Mouse (Mus musculus) G1E (cell line): ENCODE measurements around the gene Tas2r136. TPM values are rescaled to one million over a fixed set of nuclear protein-coding genes. Genes with fewer than 3 reads are reported as not detected.

Experiments
- ATAC-seq: 2 replicates; pipeline ENCODE4 v1.8.0; 2016; ENCODE audit warnings: mild to moderate bottlenecking; ENCODE audit not compliant: insufficient number of reproducible peaks, poor library complexity, low FRiP score, severe bottlenecking; ENCODE audit errors: extremely low read depth
- DNase-seq: peaks from one replicate; pipeline ENCODE4 v3.0.0; 2012; ENCODE audit warnings: low spot score
- H3K27me3 ChIP-seq: 2 replicates; pipeline ENCODE4 v1.6.1; 2012; ENCODE audit warnings: mild to moderate bottlenecking, low read length, inconsistent platforms; ENCODE audit not compliant: insufficient read depth
- H3K36me3 ChIP-seq: replicated peaks from 2 replicates; pipeline ENCODE3; 2012; ENCODE audit warnings: mild to moderate bottlenecking, inconsistent platforms
- H3K4me1 ChIP-seq: 2 replicates; pipeline ENCODE4 v1.6.1; 2012; ENCODE audit warnings: low read depth, low read length, inconsistent platforms, mixed read lengths; ENCODE audit not compliant: insufficient read depth
- H3K4me3 ChIP-seq: 2 replicates; pipeline ENCODE4 v1.5.1; 2012; ENCODE audit warnings: low read depth, mild to moderate bottlenecking, inconsistent platforms, low read length, moderate library complexity, mixed read lengths
- H3K9me3 ChIP-seq: replicated peaks from 2 replicates; pipeline ENCODE4 v1.6.1; 2012; ENCODE audit warnings: inconsistent platforms
- CTCF ChIP-seq: IDR thresholded peaks from 2 replicates; pipeline ENCODE4 v1.5.1; 2012; ENCODE audit warnings: low read depth, low read length, inconsistent platforms, mixed read lengths
- GATA1 ChIP-seq: IDR thresholded peaks from 2 replicates; pipeline ENCODE4 v1.6.1; 2012; ENCODE audit warnings: borderline replicate concordance, low read length, inconsistent platforms, mixed read lengths
- GATA2 ChIP-seq: IDR thresholded peaks from 2 replicates; pipeline ENCODE4 v1.6.1; 2012; ENCODE audit warnings: low read depth, low read length, inconsistent platforms, borderline replicate concordance
- POLR2AphosphoS5 ChIP-seq: IDR thresholded peaks from 2 replicates; pipeline ENCODE4 v1.6.1; 2012; ENCODE audit warnings: low read depth, low read length, inconsistent platforms; ENCODE audit not compliant: insufficient replicate concordance
- TAL1 ChIP-seq: conservative IDR thresholded peaks from 2 replicates; pipeline ENCODE4 v1.6.1; 2012; ENCODE audit warnings: low read depth, low read length, inconsistent platforms, mixed read lengths
- polyA plus RNA-seq: library from polyadenylated mRNA; stranded (reverse); fragments of >175 nt; gene quantifications from 2 replicates; pipeline ENCODE4 v1.2.3, GENCODE M21; 2012
- total RNA-seq, 2 experiments: library from RNA; stranded (forward) in 1 of 2; stranded (reverse) in 1 of 2; fragments of 200-1000 nt in 1 of 2; fragments of >200 nt in 1 of 2; fragmentation: Nextera tagmentation in 1 of 2; gene quantifications; 2 replicates each; pipeline ENCODE4 v1.2.3; 2014 to 2017

Tas2r136 gene
- total RNA-seq (2014; fragmentation: Nextera tagmentation) (not detected in 2 replicates), total RNA-seq (2017) (0.11 TPM in 1 of 2 replicates, not detected in the other), polyA plus RNA-seq (not detected in 2 replicates)

DNA sequence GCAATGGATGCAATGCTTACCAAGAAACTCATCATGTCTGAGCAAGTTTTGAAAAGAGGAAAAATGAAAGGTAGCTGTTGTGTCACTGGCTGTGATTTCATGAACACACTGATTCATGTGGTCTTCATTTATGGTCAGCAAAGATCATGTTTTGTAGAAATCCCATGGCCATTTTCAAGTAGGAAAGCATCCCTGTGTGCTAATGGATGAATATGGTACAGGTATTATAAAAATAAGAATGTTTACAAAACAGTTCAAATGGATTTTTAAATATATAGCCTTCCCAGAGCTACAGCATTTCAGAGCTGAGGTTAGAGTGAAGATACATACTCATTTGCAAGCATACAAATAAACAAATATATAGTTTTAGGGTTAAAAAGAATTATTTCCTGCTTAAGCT, at the start of gene Tas2r136:
Tas2r136 (minus strand) TSS at position 101 of the 400 bp plus-strand sequence.
- DNase-seq (no peak), ATAC-seq (no peak)
- Histone ChIP-seq H3K4me1 (no peaks in the 10 kb centered on the region), H3K36me3 (no peaks in the 10 kb centered on the region), H3K9me3 (no peaks in the 10 kb centered on the region), H3K27me3 (no peaks in the 10 kb centered on the region), H3K4me3 (no peak within 1 kb of the TSS)
- no peak for TF ChIP-seq CTCF
- no peak for TF ChIP-seq POLR2AphosphoS5
- no peak for TF ChIP-seq GATA2
- no peak for TF ChIP-seq TAL1
- no peak for TF ChIP-seq GATA1

DNA sequence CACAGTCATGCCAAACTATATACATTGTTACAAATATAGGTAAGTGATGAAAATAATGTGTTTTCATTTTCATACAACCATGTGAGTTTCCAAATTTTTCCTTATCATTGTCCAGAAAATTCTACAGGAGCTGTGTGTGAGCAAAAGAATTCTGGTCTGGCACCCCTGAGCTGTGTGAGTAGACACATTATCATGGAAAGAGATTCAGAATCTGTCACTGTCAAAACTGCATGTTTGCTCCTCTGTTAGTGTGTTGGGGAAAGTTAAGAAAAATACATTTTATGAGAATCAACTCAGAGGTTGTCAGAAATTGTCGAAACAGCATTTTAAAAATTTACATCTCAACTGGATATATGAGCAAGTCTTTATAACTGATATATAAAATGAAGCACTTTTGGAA, 24.6 kb upstream of the Tas2r136 start, which contains the start of gene Tas2r117:
Tas2r117 (plus strand) TSS at position 301 of the 400 bp plus-strand sequence.
- Histone ChIP-seq H3K36me3 (no peaks in the 10 kb centered on the region), H3K4me1 (no peaks in the 10 kb centered on the region), H3K4me3 (no peak within 1 kb of the TSS), H3K9me3 (0 out of 2 replicates have a peak, but pooled peaks cover under 1% of the 10 kb centered on the region), H3K27me3 (no peaks in the 10 kb centered on the region)
- TF ChIP-seq POLR2AphosphoS5 (no peak), CTCF (no peak), GATA1 (no peak), GATA2 (no peak), TAL1 (no peak)
- ATAC-seq (no peak), DNase-seq (no peak)

GRCm38 (mm10) chr6:132795393-132795792, 17.4 kb upstream of the Tas2r136 start:
- DNase-seq (no peak), ATAC-seq (no peak)
- no peak overlapping the region for H3K4me3 ChIP-seq
- no peak for TF ChIP-seq POLR2AphosphoS5
- no peak for TF ChIP-seq GATA1
- no peak for TF ChIP-seq TAL1
- no peak for TF ChIP-seq GATA2
- no peak for TF ChIP-seq CTCF
- H3K36me3 ChIP-seq: no peaks in the 10 kb centered on the region
- H3K4me1 ChIP-seq: no peaks in the 10 kb centered on the region
- H3K27me3 ChIP-seq: no peaks in the 10 kb centered on the region
- H3K9me3 ChIP-seq: peaks cover 14% of the 10 kb centered on the region

DNA sequence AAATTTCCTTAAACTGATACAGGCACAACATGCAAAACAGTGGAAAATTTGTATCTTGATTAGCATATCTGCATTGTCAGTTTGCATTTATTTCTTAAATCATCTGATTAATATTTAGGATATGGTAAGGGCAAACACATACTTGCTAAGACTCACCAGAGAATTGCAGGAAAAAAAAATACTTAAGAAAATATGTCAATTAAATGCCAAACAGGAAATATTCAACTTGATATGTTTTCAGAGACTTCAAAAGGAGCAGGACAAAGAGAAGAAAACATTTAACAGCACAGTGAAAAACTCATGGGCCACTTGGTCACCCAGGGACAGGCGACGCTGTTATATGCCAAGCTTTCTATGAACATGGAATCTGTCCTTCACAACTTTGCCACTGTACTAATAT, 16.1 kb downstream of the Tas2r136 start, which contains the start of gene Tas2r102:
Tas2r102 (plus strand) TSS at position 301 of the 400 bp plus-strand sequence.
- H3K27me3 ChIP-seq: no peaks in the 10 kb centered on the region
- no peak for TF ChIP-seq GATA2
- no peak for TF ChIP-seq TAL1
- no peak for TF ChIP-seq CTCF
- TF ChIP-seq POLR2AphosphoS5: no peak
- no peak for TF ChIP-seq GATA1
- no peak within 1 kb of the TSS for H3K4me3 ChIP-seq
- no peaks in the 10 kb centered on the region for H3K36me3 ChIP-seq
- H3K9me3 ChIP-seq: peaks cover 4% of the 10 kb centered on the region; the same call in 1 of the 2 replicates
- no peaks in the 10 kb centered on the region for H3K4me1 ChIP-seq
- ATAC-seq (no peak), DNase-seq (no peak)

GRCm38 (mm10) chr6:132754430-132754829, 23.5 kb downstream of the Tas2r136 start, which contains the start of gene Tas2r124:
Gene Tas2r124, plus strand, starts transcription at chr6:132754730.
- H3K27me3 ChIP-seq: no peaks in the 10 kb centered on the region
- no peaks in the 10 kb centered on the region for H3K36me3 ChIP-seq
- no peak within 1 kb of the TSS for H3K4me3 ChIP-seq
- H3K9me3 ChIP-seq: 0 out of 2 replicates have a peak, but pooled peaks cover 2% of the 10 kb centered on the region
- TF ChIP-seq TAL1 (no peak), GATA2 (no peak), CTCF (no peak), POLR2AphosphoS5 (no peak), GATA1 (no peak)
- ATAC-seq: no peak
- H3K4me1 ChIP-seq: no peaks in the 10 kb centered on the region
- no peak for DNase-seq

DNA sequence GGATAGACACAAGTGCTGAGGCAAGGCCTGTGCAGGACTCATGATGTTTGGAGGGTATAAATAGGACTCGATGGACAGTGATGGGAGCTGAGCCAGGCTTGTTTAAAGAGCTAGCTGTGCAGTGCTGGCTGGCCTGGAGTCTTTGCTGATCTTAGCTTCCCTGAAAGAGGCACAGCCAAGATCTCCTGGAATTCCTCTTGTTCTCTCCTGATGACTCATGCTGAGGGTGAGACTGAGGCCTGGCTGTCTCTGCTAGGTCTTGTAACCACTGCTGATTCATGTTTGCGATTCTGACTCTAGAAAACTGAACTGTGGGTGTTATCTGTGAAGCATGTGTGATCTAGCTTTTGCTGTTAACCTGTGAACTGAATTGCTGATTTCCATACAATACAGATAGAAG, 27.8 kb downstream of the Tas2r136 start:
- no peak for DNase-seq
- TF ChIP-seq POLR2AphosphoS5 (no peak), CTCF (no peak), GATA1 (no peak), TAL1 (no peak), GATA2 (no peak)
- Histone ChIP-seq H3K36me3 (no peaks in the 10 kb centered on the region), H3K27me3 (no peaks in the 10 kb centered on the region), H3K9me3 (0 out of 2 replicates have a peak, but pooled peaks cover 2% of the 10 kb centered on the region), H3K4me3 (no peak overlapping the region), H3K4me1 (no peaks in the 10 kb centered on the region)
- no peak for ATAC-seq

GRCm38 (mm10) chr6:132737935-132738334, 40.0 kb downstream of the Tas2r136 start, which contains the start of gene Tas2r115:
Gene Tas2r115, minus strand, starts transcription at chr6:132738035.
- no peak for DNase-seq
- no peak for TF ChIP-seq CTCF
- TF ChIP-seq GATA2: no peak
- no peaks in the 10 kb centered on the region for H3K36me3 ChIP-seq
- no peak within 1 kb of the TSS for H3K4me3 ChIP-seq
- ATAC-seq: no peak
- no peaks in the 10 kb centered on the region for H3K27me3 ChIP-seq
- H3K4me1 ChIP-seq: no peaks in the 10 kb centered on the region
- H3K9me3 ChIP-seq: peaks cover 2% of the 10 kb centered on the region

Other genes starting within 250 kb of the Tas2r136 start
- gene Prh1, start 208.4 kb downstream of the Tas2r136 start, total RNA-seq (2014; fragmentation: Nextera tagmentation): not detected in 2 replicates
- not detected in 2 replicates for gene Prh1, start 208.4 kb downstream of the Tas2r136 start, total RNA-seq (2017)
- not detected in 2 replicates for gene Prh1, start 208.4 kb downstream of the Tas2r136 start, polyA plus RNA-seq
- gene Prp2, start 182.2 kb downstream of the Tas2r136 start, total RNA-seq (2014; fragmentation: Nextera tagmentation): not detected in 2 replicates
- not detected in 2 replicates for gene Prp2, start 182.2 kb downstream of the Tas2r136 start, total RNA-seq (2017)
- not detected in 2 replicates for gene Prp2, start 182.2 kb downstream of the Tas2r136 start, polyA plus RNA-seq
- not detected in 2 replicates for gene A630073D07Rik, start 126.6 kb downstream of the Tas2r136 start, total RNA-seq (2014; fragmentation: Nextera tagmentation)
- gene A630073D07Rik, start 126.6 kb downstream of the Tas2r136 start, total RNA-seq (2017): 0.16 TPM in 1 of 2 replicates, not detected in the other
- gene A630073D07Rik, start 126.6 kb downstream of the Tas2r136 start, polyA plus RNA-seq: not detected in 2 replicates
- gene Tas2r120, start 121.2 kb downstream of the Tas2r136 start, total RNA-seq (2014; fragmentation: Nextera tagmentation): not detected in 2 replicates
- gene Tas2r120, start 121.2 kb downstream of the Tas2r136 start, total RNA-seq (2017): 0.12 TPM in 1 of 2 replicates, not detected in the other
- gene Tas2r120, start 121.2 kb downstream of the Tas2r136 start, polyA plus RNA-seq: not detected in 2 replicates
- gene Tas2r121, start 77.2 kb downstream of the Tas2r136 start, total RNA-seq (2014; fragmentation: Nextera tagmentation): not detected in 2 replicates
- not detected in 2 replicates for gene Tas2r121, start 77.2 kb downstream of the Tas2r136 start, total RNA-seq (2017)
- not detected in 2 replicates for gene Tas2r121, start 77.2 kb downstream of the Tas2r136 start, polyA plus RNA-seq
- not detected in 2 replicates for gene Tas2r122, start 66.2 kb downstream of the Tas2r136 start, total RNA-seq (2014; fragmentation: Nextera tagmentation)
- not detected in 2 replicates for gene Tas2r122, start 66.2 kb downstream of the Tas2r136 start, total RNA-seq (2017)
- gene Tas2r122, start 66.2 kb downstream of the Tas2r136 start, polyA plus RNA-seq: not detected in 2 replicates
- gene Tas2r115, start 40.1 kb downstream of the Tas2r136 start, total RNA-seq (2014; fragmentation: Nextera tagmentation): not detected in 2 replicates
- not detected in 2 replicates for gene Tas2r115, start 40.1 kb downstream of the Tas2r136 start, total RNA-seq (2017)
- not detected in 2 replicates for gene Tas2r115, start 40.1 kb downstream of the Tas2r136 start, polyA plus RNA-seq
- not detected in 2 replicates for gene Tas2r124, start 23.4 kb downstream of the Tas2r136 start, total RNA-seq (2014; fragmentation: Nextera tagmentation)
- gene Tas2r124, start 23.4 kb downstream of the Tas2r136 start, total RNA-seq (2017): 0.16 TPM in 1 of 2 replicates, not detected in the other
- gene Tas2r124, start 23.4 kb downstream of the Tas2r136 start, polyA plus RNA-seq: not detected in 2 replicates
- not detected in 2 replicates for gene Tas2r102, start 16.0 kb downstream of the Tas2r136 start, total RNA-seq (2014; fragmentation: Nextera tagmentation)
- not detected in 2 replicates for gene Tas2r102, start 16.0 kb downstream of the Tas2r136 start, total RNA-seq (2017)
- gene Tas2r102, start 16.0 kb downstream of the Tas2r136 start, polyA plus RNA-seq: not detected in 2 replicates
- not detected in 2 replicates for gene Tas2r117, start 24.7 kb upstream of the Tas2r136 start, total RNA-seq (2014; fragmentation: Nextera tagmentation)
- not detected in 2 replicates for gene Tas2r117, start 24.7 kb upstream of the Tas2r136 start, total RNA-seq (2017)
- gene Tas2r117, start 24.7 kb upstream of the Tas2r136 start, polyA plus RNA-seq: not detected in 2 replicates
- gene Tas2r123, start 69.0 kb upstream of the Tas2r136 start, total RNA-seq (2014; fragmentation: Nextera tagmentation): not detected in 2 replicates
- 0.16 and 0.23 TPM in 2 replicates for gene Tas2r123, start 69.0 kb upstream of the Tas2r136 start, total RNA-seq (2017)
- gene Tas2r123, start 69.0 kb upstream of the Tas2r136 start, polyA plus RNA-seq: not detected in 2 replicates
- not detected in 2 replicates for gene Tas2r116, start 77.3 kb upstream of the Tas2r136 start, total RNA-seq (2014; fragmentation: Nextera tagmentation)
- 0.16 TPM in 1 of 2 replicates, not detected in the other for gene Tas2r116, start 77.3 kb upstream of the Tas2r136 start, total RNA-seq (2017)
- not detected in 2 replicates for gene Tas2r116, start 77.3 kb upstream of the Tas2r136 start, polyA plus RNA-seq
- gene Tas2r110, start 89.8 kb upstream of the Tas2r136 start, total RNA-seq (2014; fragmentation: Nextera tagmentation): not detected in 2 replicates
- gene Tas2r110, start 89.8 kb upstream of the Tas2r136 start, total RNA-seq (2017): 0.33 TPM in 1 of 2 replicates, not detected in the other
- gene Tas2r110, start 89.8 kb upstream of the Tas2r136 start, polyA plus RNA-seq: not detected in 2 replicates
- not detected in 2 replicates for gene Tas2r113, start 114.8 kb upstream of the Tas2r136 start, total RNA-seq (2014; fragmentation: Nextera tagmentation)
- gene Tas2r113, start 114.8 kb upstream of the Tas2r136 start, total RNA-seq (2017): 0.11 TPM in 1 of 2 replicates, not detected in the other
- not detected in 2 replicates for gene Tas2r113, start 114.8 kb upstream of the Tas2r136 start, polyA plus RNA-seq
- gene Tas2r125, start 131.5 kb upstream of the Tas2r136 start, total RNA-seq (2014; fragmentation: Nextera tagmentation): not detected in 2 replicates
- gene Tas2r125, start 131.5 kb upstream of the Tas2r136 start, total RNA-seq (2017): not detected in 2 replicates
- gene Tas2r125, start 131.5 kb upstream of the Tas2r136 start, polyA plus RNA-seq: not detected in 2 replicates
- gene Tas2r129, start 172.9 kb upstream of the Tas2r136 start, total RNA-seq (2014; fragmentation: Nextera tagmentation): not detected in 2 replicates
- gene Tas2r129, start 172.9 kb upstream of the Tas2r136 start, total RNA-seq (2017): 0.11 TPM in 1 of 2 replicates, not detected in the other
- not detected in 2 replicates for gene Tas2r129, start 172.9 kb upstream of the Tas2r136 start, polyA plus RNA-seq
- not detected in 2 replicates for gene Tas2r131, start 179.8 kb upstream of the Tas2r136 start, total RNA-seq (2014; fragmentation: Nextera tagmentation)
- gene Tas2r131, start 179.8 kb upstream of the Tas2r136 start, total RNA-seq (2017): not detected in 2 replicates
- gene Tas2r131, start 179.8 kb upstream of the Tas2r136 start, polyA plus RNA-seq: not detected in 2 replicates
- gene Tas2r109, start 202.8 kb upstream of the Tas2r136 start, total RNA-seq (2014; fragmentation: Nextera tagmentation): not detected in 2 replicates
- gene Tas2r109, start 202.8 kb upstream of the Tas2r136 start, total RNA-seq (2017): 0.11 TPM in 1 of 2 replicates, not detected in the other
- not detected in 2 replicates for gene Tas2r109, start 202.8 kb upstream of the Tas2r136 start, polyA plus RNA-seq